Mouse (Mus musculus): ENCODE results near the gene Rtf1.
A peak's percentile ranks its signal among the peaks of the same experiment; 100 is the strongest.

GRCm38 (mm10) chr2:119767246-119767645, 92.4 kb downstream of the Rtf1 start:
- TF ChIP-seq CTCF (IDR thresholded peaks at IDR 0.05; ENCODE audit: low read depth) (peak; percentile 52), EP300 (IDR thresholded peaks at IDR 0.05; ENCODE audit: low read depth) (no peak)
